Mouse (Mus musculus): ENCODE results near the gene Klc1. TPM values are rescaled to one million over a fixed set of nuclear protein-coding genes. Genes with fewer than 3 reads are reported as not detected.

Gene Klc1
- total RNA-seq, 2 experiments from 2014 or later, result 901 to 907 TPM

- peak in 1 of 2 experiments; percentile 73 for DNase-seq (ENCODE audit: extremely low spot score in 1 of 2, low spot score in 2 of 2)
- intact Hi-C loops (cut with DNase I), result no loop called here
Measured at GRCm38 (mm10) chr12:111738754-111739153, 19.9 kb upstream of the Klc1 start.

- DNase-seq (ENCODE audit: extremely low spot score in 1 of 2, low spot score in 2 of 2), result no peak
Measured at GRCm38 (mm10) chr12:111741338-111741737, 17.3 kb upstream of the Klc1 start.

GRCm38 (mm10) chr12:111743419-111743818 is 15.2 kb upstream of the Klc1 start:
- intact Hi-C loops (cut with DNase I), result no loop called here
- no peak for DNase-seq (ENCODE audit: extremely low spot score in 1 of 2, low spot score in 2 of 2)

More at GRCm38 (mm10) chr12:111741338-111741737, 17.3 kb upstream of the Klc1 start:
- intact Hi-C loops (cut with DNase I), result no loop called here

GRCm38 (mm10) chr12:111743981-111744423 is 14.6 kb upstream of the Klc1 start:
- intact Hi-C loops (cut with DNase I), result no loop called here
- DNase-seq (ENCODE audit: extremely low spot score in 1 of 2, low spot score in 2 of 2), result peak in 1 of 2 experiments; percentile 53

- no peak for DNase-seq (ENCODE audit: extremely low spot score in 1 of 2, low spot score in 2 of 2)
- intact Hi-C loops (cut with DNase I), result no loop called here
Measured at GRCm38 (mm10) chr12:111745274-111745673, 13.4 kb upstream of the Klc1 start.

- intact Hi-C loops (cut with DNase I), result no loop called here
- peak in 1 of 2 experiments; percentile 90 for DNase-seq (ENCODE audit: extremely low spot score in 1 of 2, low spot score in 2 of 2)
Measured at GRCm38 (mm10) chr12:111746091-111746490, 12.6 kb upstream of the Klc1 start.

- no peak for DNase-seq (ENCODE audit: extremely low spot score in 1 of 2, low spot score in 2 of 2)
- intact Hi-C loops (cut with DNase I), result no loop called here
Measured at GRCm38 (mm10) chr12:111747421-111747820, 11.2 kb upstream of the Klc1 start.

GRCm38 (mm10) chr12:111750739-111751138 is 7.9 kb upstream of the Klc1 start:
- DNase-seq (ENCODE audit: extremely low spot score in 1 of 2, low spot score in 2 of 2), result no peak
- intact Hi-C loops (cut with DNase I), result no loop called here

GRCm38 (mm10) chr12:111752491-111752890 is 6.2 kb upstream of the Klc1 start:
- intact Hi-C loops (cut with DNase I), result no loop called here
- no peak for DNase-seq (ENCODE audit: extremely low spot score in 1 of 2, low spot score in 2 of 2)

GRCm38 (mm10) chr12:111753347-111753746 is 5.3 kb upstream of the Klc1 start:
- intact Hi-C loops (cut with DNase I), result no loop called here
- DNase-seq (ENCODE audit: extremely low spot score in 1 of 2, low spot score in 2 of 2), result no peak

- intact Hi-C loops (cut with DNase I), result no loop called here
- no peak for DNase-seq (ENCODE audit: extremely low spot score in 1 of 2, low spot score in 2 of 2)
Measured at GRCm38 (mm10) chr12:111754710-111755109, 3.9 kb upstream of the Klc1 start.

GRCm38 (mm10) chr12:111755231-111755630 is 3.4 kb upstream of the Klc1 start:
- intact Hi-C loops (cut with DNase I), result no loop called here
- no peak for DNase-seq (ENCODE audit: extremely low spot score in 1 of 2, low spot score in 2 of 2)

GRCm38 (mm10) chr12:111756082-111756697 is 2.5 kb upstream of the Klc1 start:
- intact Hi-C loops (cut with DNase I), result no loop called here
- DNase-seq (ENCODE audit: extremely low spot score in 1 of 2, low spot score in 2 of 2), result no peak

- intact Hi-C loops (cut with DNase I), result no loop called here
- DNase-seq (ENCODE audit: extremely low spot score in 1 of 2, low spot score in 2 of 2), result no peak
Measured at GRCm38 (mm10) chr12:111756698-111757082, 2.0 kb upstream of the Klc1 start.

- intact Hi-C loops (cut with DNase I), result no loop called here
- no peak for DNase-seq (ENCODE audit: extremely low spot score in 1 of 2, low spot score in 2 of 2)
Measured at GRCm38 (mm10) chr12:111757561-111758325, 906 bp upstream of the Klc1 start.

GRCm38 (mm10) chr12:111759176-111760061 is 770 bp downstream of the Klc1 start:
- intact Hi-C loops (cut with DNase I), result no loop called here
- DNase-seq (ENCODE audit: extremely low spot score in 1 of 2, low spot score in 2 of 2), result peak in 1 of 2 experiments; percentile 82

GRCm38 (mm10) chr12:111760306-111760908 is 1.8 kb downstream of the Klc1 start:
- no peak for DNase-seq (ENCODE audit: extremely low spot score in 1 of 2, low spot score in 2 of 2)
- intact Hi-C loops (cut with DNase I), result no loop called here

- no peak for DNase-seq (ENCODE audit: extremely low spot score in 1 of 2, low spot score in 2 of 2)
- intact Hi-C loops (cut with DNase I), result no loop called here
Measured at GRCm38 (mm10) chr12:111762620-111763280, 4.1 kb downstream of the Klc1 start.

All from left cerebral cortex, postnatal 10 days (tissue).